Mouse (Mus musculus) E14TG2a.4 (cell line): Measurements from ENCODE around the gene Mylk.

ENCODE experiments used
- CTCF ChIP-seq: conservative IDR thresholded peaks from 2 replicates; pipeline ENCODE4 v1.5.1; 2014; ENCODE audit warnings: low read length
- NANOG ChIP-seq: IDR thresholded peaks from 2 replicates; pipeline ENCODE4 v1.6.1; 2014; ENCODE audit warnings: borderline replicate concordance, low read length, mixed read lengths
- POU5F1 ChIP-seq: IDR thresholded peaks from 2 replicates; pipeline ENCODE4 v1.6.1; 2014; ENCODE audit warnings: low read length, borderline replicate concordance

DNA sequence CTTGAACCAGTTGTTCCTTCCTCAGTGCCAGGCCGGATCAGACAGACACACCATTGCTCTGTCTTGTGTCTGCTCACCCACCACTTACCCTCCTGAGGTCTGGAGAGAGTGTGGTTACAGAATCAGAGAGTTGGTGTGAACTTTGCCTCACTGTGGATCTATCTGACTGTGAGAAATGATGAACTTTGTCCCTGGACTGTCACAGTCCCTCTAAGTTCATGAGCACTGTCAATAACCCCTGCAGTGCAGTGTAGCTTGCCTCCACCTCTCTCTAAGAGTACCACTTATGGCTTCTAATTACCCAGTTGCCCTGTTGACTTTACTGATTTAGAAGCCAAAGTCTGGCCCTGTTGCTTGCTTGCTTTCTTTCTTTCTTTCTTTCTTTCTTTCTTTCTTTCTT is 142.0 kb downstream of the Mylk start:
- TF ChIP-seq CTCF (no peak), NANOG (no peak), POU5F1 (no peak)
